In genomic region chr2:13559303-13559702, GRCm38 (mm10) we compare ENCODE assay signal across 15 mouse cellular contexts. TPM values are rescaled to one million over a fixed set of nuclear protein-coding genes. Genes with fewer than 3 reads are reported as not detected.
DNase-seq lines count a peak whose midpoint lies in the region; ATAC-seq lines count a peak whose summit lies in the region.
"Had no signal": no experiment of that assay in that cellular context is flagged by ENCODE, and none has a peak within 500 bp of the region (broad histone marks: within the 10 kb centered on the region; RNA-seq: fewer than 3 reads in every experiment).

No protein-coding gene starts in this region.

- intact Hi-C loops in heart, postnatal 36 days (cut with DNase I) = no loop called here

- peak; percentile 33 to 43 for DNase-seq in heart, adult 18-20 months
- no peak for DNase-seq in heart, postnatal 36 days
- DNase-seq in ovary, adult 18-20 months (ENCODE audit: low spot score) = peak; percentile 19
- DNase-seq in ovary, postnatal 36 days (ENCODE audit: low spot score) = no peak
- no peak for DNase-seq in cerebellum, adult 18-20 months
- DNase-seq: cerebellum, adult 9-11 months; kidney, adult 8-10 months; kidney, postnatal 25 days; left cerebral cortex, postnatal 4 days; liver; lung, postnatal 14 days; thymus, postnatal 4 days had no signal

- peak; percentile 33 for ATAC-seq in granulocyte monocyte progenitor cell, adult 5-6 weeks (replicated peaks; ENCODE audit: poor library complexity, severe bottlenecking)
- ATAC-seq in erythroblast, adult 5-6 weeks (replicated peaks; ENCODE audit: low FRiP score, poor library complexity, severe bottlenecking) = no peak
- ATAC-seq: forebrain, embryonic 15.5 days had no signal

RNA-seq across cellular contexts. Expression of gene Vim, which starts 14.4 kb away (rescaled TPM):
- 100 to 1,000 TPM; 296 to 301 TPM for total RNA-seq in heart, adult 18-20 months (2021)
- total RNA-seq in heart, postnatal 36 days (2021) = 100 to 1,000 TPM; 352 to 374 TPM
- total RNA-seq in granulocyte monocyte progenitor cell, adult 5-6 weeks (2014; fragmentation: Nextera tagmentation) = 686 and 736 TPM in 2 replicates
- 783 and 809 TPM in 2 replicates for total RNA-seq in granulocyte monocyte progenitor cell, adult 5-6 weeks (2017)
- 309 and 388 TPM in 2 replicates for total RNA-seq in erythroblast, adult 5-6 weeks (2015; ENCODE audit: low replicate concordance)
- total RNA-seq in erythroblast, adult 5-6 weeks (2017; ENCODE audit: low replicate concordance) = 216 and 250 TPM in 2 replicates

RNA-seq across cellular contexts. Expression of gene Trdmt1, which starts 14.8 kb away (rescaled TPM):
- 1 to 10 TPM; 5.2 to 6.7 TPM for total RNA-seq in heart, adult 18-20 months (2021)
- 1 to 10 TPM; 6.5 to 8.0 TPM for total RNA-seq in heart, postnatal 36 days (2021)
- total RNA-seq in granulocyte monocyte progenitor cell, adult 5-6 weeks (2014; fragmentation: Nextera tagmentation) = 6.4 and 9.6 TPM in 2 replicates
- total RNA-seq in granulocyte monocyte progenitor cell, adult 5-6 weeks (2017) = 9.9 and 24.3 TPM in 2 replicates
- total RNA-seq in erythroblast, adult 5-6 weeks (2015; ENCODE audit: low replicate concordance) = 8.6 and 9.2 TPM in 2 replicates
- total RNA-seq in erythroblast, adult 5-6 weeks (2017; ENCODE audit: low replicate concordance) = 2.2 and 3.8 TPM in 2 replicates

Comparison
In these comparisons a context has a peak if more than half of its experiments do, and no peak if none do; other contexts are left out.
1. DNase-seq: peak in heart, adult 18-20 months (2 of 2) and ovary, adult 18-20 months (single experiment); none in heart, postnatal 36 days (0 of 2), ovary, postnatal 36 days (single experiment) and cerebellum, adult 18-20 months (0 of 2).